Mouse (Mus musculus) kidney, adult 2 months (tissue): ENCODE results near the gene Ybx1.

Source experiments
- CTCF ChIP-seq: fragments of 200-500 bp; conservative IDR thresholded peaks from 2 replicates; pipeline ENCODE4 v1.5.1; 2011; ENCODE audit warnings: low read depth, mild to moderate bottlenecking, control low read depth, low read length, moderate library complexity, mixed read lengths; ENCODE audit not compliant: insufficient read depth, insufficient read length
- POLR2A ChIP-seq: fragments of 200-500 bp; IDR thresholded peaks from one replicate; pipeline ENCODE4 v1.6.1; 2011; ENCODE audit warnings: low read depth, low read length, control low read depth

DNA sequence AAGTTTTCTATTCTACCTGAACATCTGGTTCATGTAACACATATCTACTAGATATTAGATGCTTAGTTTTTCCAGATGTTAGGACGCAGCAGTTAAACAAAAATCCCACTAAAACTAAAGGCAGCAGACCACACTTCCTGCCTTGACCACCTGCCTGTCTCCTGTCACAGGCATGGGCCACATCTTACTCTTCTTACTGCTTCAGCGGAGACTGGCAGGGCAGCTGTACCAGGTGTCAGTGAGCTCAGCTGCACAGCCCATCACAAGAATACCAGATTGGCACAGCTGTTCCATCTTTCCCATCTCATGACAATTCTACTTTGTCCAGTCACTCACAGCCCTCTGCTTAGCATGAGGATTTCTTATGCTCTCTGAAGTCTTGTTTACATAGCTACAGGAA is 3.0 kb upstream of the Ybx1 start:
- TF ChIP-seq CTCF (no peak), POLR2A (no peak)
